Comparison of ENCODE assay signal across 7 mouse cellular contexts in genomic region chr4:103313587-103314525, GRCm38 (mm10). TPM values are rescaled to one million over a fixed set of nuclear protein-coding genes. Genes with fewer than 3 reads are reported as not detected.
DNase-seq lines count a peak whose midpoint lies in the region; ATAC-seq and TF ChIP-seq lines count a peak whose summit lies in the region.

TSS of gene Oma1 (plus strand) at chr4:103313812.

- peak; percentile 100 for ATAC-seq in intestine, postnatal 0 days
- ATAC-seq in midbrain, embryonic 12.5 days (ENCODE audit: low FRiP score, low read depth), result peak; percentile 99

- H3K4me1 ChIP-seq in embryonic facial prominence, embryonic 10.5 days, result peaks cover 4% of the 10 kb centered on the region; the same call in 1 of the 2 replicates
- no peaks in the 10 kb centered on the region for H3K4me1 ChIP-seq in intestine, postnatal 0 days (replicated peaks; ENCODE audit: control insufficient read depth, insufficient read depth, low read length)
- H3K4me1 ChIP-seq in midbrain, embryonic 12.5 days, result peaks cover 11% of the 10 kb centered on the region
- H3K4me1 ChIP-seq in small intestine, adult 2 months (ENCODE audit: control insufficient read depth, insufficient read depth, insufficient read length, low read length), result no peaks in the 10 kb centered on the region

- TF ChIP-seq POLR2A in small intestine, adult 2 months (IDR thresholded peaks at IDR 0.05; ENCODE audit: low read depth, low read length), result peak; percentile 56; the same call in 1 of the 2 replicates

- intact Hi-C loops in left cerebral cortex, postnatal 4 days (cut with DNase I), result loop anchor here (10.0 kb wide), 1 partner anchor 99 kb away; the partner anchor contains the start of gene Slc35d1

- peak; percentile 100 for DNase-seq in adrenal gland, postnatal 10 days
- peak; percentile 99 for DNase-seq in embryonic facial prominence, embryonic 10.5 days (ENCODE audit: low spot score)
- DNase-seq in gonadal fat pad, adult 2 months (ENCODE audit: low read depth), result peak; percentile 73
- peak; percentile 100 for DNase-seq in left cerebral cortex, postnatal 4 days

- H3K9me3 ChIP-seq in embryonic facial prominence, embryonic 10.5 days, result no peaks in the 10 kb centered on the region
- H3K9me3 ChIP-seq in intestine, postnatal 0 days (ENCODE audit: control insufficient read depth), result no peaks in the 10 kb centered on the region
- H3K9me3 ChIP-seq in midbrain, embryonic 12.5 days, result no peaks in the 10 kb centered on the region

- peak within 1 kb of the TSS; percentile 79 for H3K9ac ChIP-seq in intestine, postnatal 0 days (ENCODE audit: low read depth, low read length)
- H3K9ac ChIP-seq in midbrain, embryonic 12.5 days (replicated peaks), result peak within 1 kb of the TSS; percentile 65

- peak within 1 kb of the TSS; percentile 95 for H3K27ac ChIP-seq in embryonic facial prominence, embryonic 10.5 days (replicated peaks)
- peak within 1 kb of the TSS; percentile 97 for H3K27ac ChIP-seq in intestine, postnatal 0 days (ENCODE audit: low read depth, low read length)
- peak within 1 kb of the TSS; percentile 95 for H3K27ac ChIP-seq in midbrain, embryonic 12.5 days (replicated peaks)
- peak within 1 kb of the TSS; percentile 86 for H3K27ac ChIP-seq in small intestine, adult 2 months (ENCODE audit: insufficient read depth, low read depth, low read length)

- under 1% methylated on average over 61 of the region's 61 CpGs for WGBS in embryonic facial prominence, embryonic 10.5 days
- WGBS in intestine, postnatal 0 days, result under 1% methylated on average over 55 of the region's 61 CpGs
- under 1% methylated on average over 61 of the region's 61 CpGs for WGBS in midbrain, embryonic 12.5 days
- under 1% methylated on average over 61 of the region's 61 CpGs for WGBS in small intestine, adult 2 months

- TF ChIP-seq CTCF in intestine, postnatal 0 days (IDR thresholded peaks at IDR 0.05; ENCODE audit: low read depth), result peak; percentile 97
- TF ChIP-seq CTCF in small intestine, adult 2 months (IDR thresholded peaks at IDR 0.05; ENCODE audit: extremely low read depth, insufficient read length, insufficient replicate concordance, low read depth, low read length), result peak; percentile 88

- peak within 1 kb of the TSS; percentile 73 for H3K4me2 ChIP-seq in intestine, postnatal 0 days (replicated peaks; ENCODE audit: low read depth)
- peak within 1 kb of the TSS; percentile 63 for H3K4me2 ChIP-seq in midbrain, embryonic 12.5 days (replicated peaks)

- peak within 1 kb of the TSS; percentile 78 for H3K4me3 ChIP-seq in embryonic facial prominence, embryonic 10.5 days
- H3K4me3 ChIP-seq in intestine, postnatal 0 days (ENCODE audit: low read depth, low read length), result peak within 1 kb of the TSS; percentile 75
- H3K4me3 ChIP-seq in midbrain, embryonic 12.5 days, result peak within 1 kb of the TSS; percentile 62
- peak within 1 kb of the TSS; percentile 79 for H3K4me3 ChIP-seq in small intestine, adult 2 months (ENCODE audit: low read depth, low read length)

- H3K36me3 ChIP-seq in embryonic facial prominence, embryonic 10.5 days (replicated peaks), result no peaks in the 10 kb centered on the region
- H3K36me3 ChIP-seq in intestine, postnatal 0 days (ENCODE audit: control insufficient read depth, insufficient read depth), result no peaks in the 10 kb centered on the region
- H3K36me3 ChIP-seq in midbrain, embryonic 12.5 days, result no peaks in the 10 kb centered on the region
- peaks cover 1% of the 10 kb centered on the region; the same call in 1 of the 2 replicates for H3K36me3 ChIP-seq in small intestine, adult 2 months (ENCODE audit: control insufficient read depth, insufficient read depth, low read length)

- H3K27me3 ChIP-seq in embryonic facial prominence, embryonic 10.5 days (replicated peaks; ENCODE audit: low read depth, poor library complexity, severe bottlenecking), result no peaks in the 10 kb centered on the region
- no peaks in the 10 kb centered on the region for H3K27me3 ChIP-seq in intestine, postnatal 0 days (replicated peaks; ENCODE audit: control insufficient read depth, insufficient read depth, low read length)
- no peaks in the 10 kb centered on the region for H3K27me3 ChIP-seq in midbrain, embryonic 12.5 days
- H3K27me3 ChIP-seq in small intestine, adult 2 months (ENCODE audit: control insufficient read depth, insufficient read depth, low read length), result no peaks in the 10 kb centered on the region; the same call in 1 of the 2 replicates

RNA-seq across cellular contexts. Expression of gene Oma1, which starts in this region (rescaled TPM):
- total RNA-seq in adrenal gland, postnatal 10 days (2021), result 10 to 100 TPM; 13.9 to 15.4 TPM
- 14.5 and 16.3 TPM in 2 replicates for polyA plus RNA-seq in embryonic facial prominence, embryonic 10.5 days (2016; fragmentation: Nextera tagmentation; extraction: Ambion mirVana)
- polyA plus RNA-seq in gonadal fat pad, adult 2 months (2012; rRNA removed), result 9.2 and 12.2 TPM in 2 replicates
- 12.3 and 12.7 TPM in 2 replicates for polyA plus RNA-seq in intestine, postnatal 0 days (2015; fragmentation: Nextera tagmentation; extraction: Ambion mirVana)
- 1 to 10 TPM; 9.1 to 9.3 TPM for total RNA-seq in left cerebral cortex, postnatal 4 days (2021)
- polyA plus RNA-seq in midbrain, embryonic 12.5 days (2016; fragmentation: Nextera tagmentation; extraction: Ambion mirVana), result 12.6 and 13.3 TPM in 2 replicates
- 4.0 and 5.4 TPM in 2 replicates for polyA plus RNA-seq in small intestine, adult 2 months (2012; rRNA removed)

Comparison
In these comparisons a context has a peak if more than half of its experiments do, and no peak if none do; other contexts are left out.
1. Peak in every context shown above with its lines: DNase-seq, ATAC-seq, H3K4me3 ChIP-seq and H3K27ac ChIP-seq.